Mouse (Mus musculus) cortical plate, adult 2 months (tissue): ENCODE data around the gene Rell1.

Source experiments
- CTCF ChIP-seq: fragments of 200-500 bp; IDR thresholded peaks from 2 replicates; pipeline ENCODE4 v1.5.1; 2011; ENCODE audit warnings: mild to moderate bottlenecking, control low read depth, low read length; ENCODE audit not compliant: insufficient read depth; ENCODE audit errors: extremely low read depth
- POLR2A ChIP-seq: fragments of 200-500 bp; IDR thresholded peaks from 2 replicates; pipeline ENCODE4 v1.6.1; 2011; ENCODE audit warnings: mild to moderate bottlenecking, low read length, control low read depth; ENCODE audit not compliant: insufficient read depth; ENCODE audit errors: extremely low read depth

- TF ChIP-seq CTCF (no peak), POLR2A (no peak)
Measured at GRCm38 (mm10) chr5:63957607-63958006, 11.1 kb downstream of the Rell1 start.
